Mouse (Mus musculus): ENCODE results near the gene Dock4.

DNA sequence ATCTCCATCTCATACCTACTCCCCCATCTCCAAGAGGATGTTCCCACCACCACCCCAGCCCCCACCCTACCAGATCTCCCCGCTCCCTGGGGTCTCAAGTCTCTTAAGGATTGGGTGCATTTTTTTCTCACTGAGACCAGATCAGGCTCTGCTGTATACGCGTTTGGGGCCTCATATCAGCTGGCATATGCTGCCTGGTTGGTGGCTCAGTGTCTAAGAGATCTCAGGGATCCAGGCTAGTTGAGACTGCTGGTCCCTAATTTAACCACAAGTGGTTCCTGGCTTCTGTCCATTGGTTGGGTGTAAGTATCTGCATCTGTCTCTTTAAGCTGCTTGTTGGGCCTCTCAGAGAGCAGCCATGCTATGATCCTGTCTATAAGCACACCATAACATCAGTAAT, 427.0 kb downstream of the Dock4 start:
- TF ChIP-seq POLR2A (IDR thresholded peaks at IDR 0.05; ENCODE audit: control insufficient read depth, low read depth, low read length) (no peak), CTCF (IDR thresholded peaks at IDR 0.05; ENCODE audit: control insufficient read depth, insufficient read depth, insufficient replicate concordance, low read depth, low read length) (no peak)
